Mouse (Mus musculus) thymus, adult 2 months (tissue): ENCODE data around the gene Card9.

Experiments used
- CTCF ChIP-seq: fragments of 200-500 bp; IDR thresholded peaks from 2 replicates; pipeline ENCODE4 v1.5.1; 2012; ENCODE audit warnings: mild to moderate bottlenecking, control low read depth, low read length, moderate library complexity, borderline replicate concordance; ENCODE audit not compliant: control insufficient read depth, poor library complexity, insufficient read depth; ENCODE audit errors: extremely low read depth
- POLR2A ChIP-seq: fragments of 200-500 bp; IDR thresholded peaks from 2 replicates; pipeline ENCODE4 v1.6.1; 2012; ENCODE audit warnings: mild to moderate bottlenecking, low read length, control low read depth, moderate library complexity; ENCODE audit not compliant: control insufficient read depth, poor library complexity, insufficient read depth; ENCODE audit errors: extremely low read depth

GRCm38 (mm10) chr2:26319519-26320244 is 41.0 kb downstream of the Card9 start:
- TF ChIP-seq CTCF = no peak
- TF ChIP-seq POLR2A = no peak
